Mouse (Mus musculus) MEL-GATA-1-ER (cell line): Measurements from ENCODE around the gene Tnfsf4.

Experiments used
- DNase-seq: peaks from one replicate; pipeline ENCODE4 v3.0.0-alpha.2; 2012; ENCODE audit warnings: low read depth; ENCODE audit errors: extremely low read depth

Tnfsf4 gene

DNA sequence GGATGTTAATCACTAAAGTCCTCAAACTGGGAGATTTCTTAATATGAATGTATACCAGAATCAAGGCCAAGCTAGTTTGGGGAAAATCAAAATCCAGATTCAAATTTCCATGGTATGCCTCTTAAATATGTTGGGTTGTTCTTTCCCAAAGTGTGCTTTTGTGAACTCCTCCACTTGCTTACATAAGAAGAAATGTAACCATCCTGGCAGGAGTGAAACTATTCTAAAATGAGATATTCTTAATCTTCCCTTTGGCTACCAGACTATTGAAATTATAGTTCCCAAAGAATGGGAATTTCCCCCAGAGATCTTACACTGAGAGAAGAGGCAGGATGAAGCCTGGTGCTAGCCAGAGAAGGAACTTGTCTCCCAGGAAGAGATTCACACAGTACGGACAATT is 57.0 kb downstream of the Tnfsf4 start:
- no peak for DNase-seq

DNA sequence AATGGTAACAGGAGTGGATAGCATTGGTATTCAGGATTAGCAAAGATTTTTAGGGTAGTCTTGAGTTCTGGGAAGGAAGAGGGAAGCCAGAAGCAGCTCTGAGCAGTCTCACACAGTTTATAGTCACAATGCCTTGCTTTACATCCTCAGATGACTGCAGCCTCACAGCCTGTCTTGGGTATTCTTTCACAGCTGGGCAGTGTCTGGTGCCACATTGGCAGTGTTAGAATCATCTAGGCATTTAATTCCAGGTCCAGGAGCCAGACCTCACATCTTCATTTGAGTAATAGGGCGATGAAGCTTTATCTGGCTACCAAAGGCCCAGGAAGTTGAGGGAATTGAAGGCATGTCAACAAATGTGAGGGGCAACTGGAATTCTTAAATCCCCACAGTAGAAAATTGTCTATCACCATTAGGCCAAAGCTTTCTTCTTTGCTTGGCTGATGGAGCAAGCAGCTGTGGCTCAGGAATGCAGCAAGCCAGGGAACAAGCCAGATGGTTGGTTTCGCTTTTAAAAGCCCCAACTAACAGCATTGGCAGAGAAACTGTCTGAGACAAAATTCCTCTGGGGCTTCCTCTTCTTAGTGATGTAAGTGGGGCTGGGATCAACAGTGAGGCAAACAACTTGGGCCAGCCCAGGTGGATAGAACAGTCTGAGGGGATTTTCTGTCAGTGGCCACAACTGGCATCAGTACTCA is 68.3 kb downstream of the Tnfsf4 start:
- DNase-seq, result no peak
